Mouse (Mus musculus) forebrain, embryonic 10.5 days (tissue): ENCODE measurements at regions not wholly inside any gene's neighbourhood (a gene's known extent, or its start where the extent isn't known, plus 50 kb on each side); places are given as distances from the start of the nearest gene placed in this dataset.

Experiments
- DNase-seq: peaks from one replicate; pipeline ENCODE4 v3.0.0-alpha.2; 2017; ENCODE audit warnings: low spot score; ENCODE audit errors: extremely low spot score
- H3K27ac ChIP-seq: fragments of 300-500 bp; sonication (generic); 2 replicates; pipeline ENCODE4 v1.5.1; 2016; ENCODE audit warnings: mild to moderate bottlenecking
- H3K27me3 ChIP-seq: fragments of 300-500 bp; sonication (generic); 2 replicates; pipeline ENCODE4 v1.6.1; 2016; ENCODE audit warnings: mild to moderate bottlenecking; ENCODE audit not compliant: poor library complexity, severe bottlenecking
- H3K36me3 ChIP-seq: fragments of 300-500 bp; sonication (generic); replicated peaks from 2 replicates; pipeline ENCODE4 v1.6.1; 2016; ENCODE audit warnings: mild to moderate bottlenecking, moderate library complexity
- H3K4me1 ChIP-seq: fragments of 300-500 bp; sonication (generic); 2 replicates; pipeline ENCODE4 v1.6.1; 2016
- H3K4me3 ChIP-seq: fragments of 300-500 bp; sonication (generic); 2 replicates; pipeline ENCODE4 v1.5.1; 2016; ENCODE audit warnings: mild to moderate bottlenecking, moderate library complexity
- H3K9me3 ChIP-seq: fragments of 300-500 bp; sonication (generic); 2 replicates; pipeline ENCODE4 v1.6.1; 2016; ENCODE audit warnings: mild to moderate bottlenecking, moderate library complexity
- WGBS: fragments of 180-500 bp; shearing (Covaris S2); methylation state at CpG from one replicate; pipeline ENCODE4 v1.1.7; 2016; 5-methylcytosine and 5-hydroxymethylcytosine counted together

DNA sequence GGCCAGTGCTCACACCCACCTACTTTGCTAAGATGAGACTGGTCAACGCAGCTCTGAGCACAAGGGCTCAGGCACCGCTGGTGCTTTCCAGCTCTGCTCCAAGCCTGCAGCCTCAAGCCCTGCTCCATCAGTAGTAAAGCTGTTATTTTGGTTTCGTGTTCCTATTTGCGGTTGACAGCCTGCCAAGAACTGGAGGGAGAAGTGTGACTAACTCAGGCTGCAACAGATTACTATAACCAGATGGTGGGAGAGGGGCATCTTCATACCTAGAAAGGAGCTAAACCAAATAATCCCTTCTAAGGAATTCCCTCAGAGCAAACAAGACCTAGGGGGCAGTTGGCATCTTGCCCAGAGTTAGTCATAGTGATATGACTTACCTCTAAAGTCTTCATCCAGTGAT, 82.1 kb upstream of the Daam1 start:
- no peaks in the 10 kb centered on the region for H3K27me3 ChIP-seq
- H3K4me1 ChIP-seq: peaks cover 9% of the 10 kb centered on the region; the same call in 1 of the 2 replicates
- H3K36me3 ChIP-seq: no peaks in the 10 kb centered on the region
- no peaks in the 10 kb centered on the region for H3K9me3 ChIP-seq
- WGBS: 79% methylated on average over 4 of the region's 4 CpGs
- H3K27ac ChIP-seq: no peak overlapping the region
- DNase-seq: no peak
- H3K4me3 ChIP-seq: no peak overlapping the region

DNA sequence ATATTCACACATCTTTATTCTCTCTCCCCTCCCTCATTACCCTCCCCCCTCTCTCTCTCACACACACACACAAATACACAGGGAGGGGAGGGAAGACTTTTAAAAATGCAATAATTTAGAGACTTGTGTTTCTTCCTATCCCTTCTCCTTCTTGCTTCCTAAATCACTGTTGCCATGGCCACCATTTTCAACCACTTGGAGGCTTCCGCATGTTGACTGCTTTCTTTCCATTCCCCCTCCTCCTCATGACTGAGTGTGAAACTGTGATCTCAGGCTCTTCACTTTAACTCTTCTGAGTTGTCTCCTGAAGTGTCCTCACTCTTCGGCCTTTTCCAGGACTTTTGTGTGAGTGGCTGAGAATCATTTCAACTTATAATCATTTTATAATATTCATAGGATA, 81.2 kb upstream of the Daam1 start:
- no peak overlapping the region for H3K4me3 ChIP-seq
- H3K27ac ChIP-seq: no peak overlapping the region
- 85% methylated on average over 2 of the region's 2 CpGs for WGBS
- H3K27me3 ChIP-seq: no peaks in the 10 kb centered on the region
- no peak for DNase-seq
- H3K9me3 ChIP-seq: no peaks in the 10 kb centered on the region
- H3K36me3 ChIP-seq: no peaks in the 10 kb centered on the region
- H3K4me1 ChIP-seq: peaks cover 9% of the 10 kb centered on the region; the same call in 1 of the 2 replicates

GRCm38 (mm10) chr12:71752741-71753260, 78.1 kb upstream of the Daam1 start:
- no peak for DNase-seq
- Histone ChIP-seq H3K36me3 (no peaks in the 10 kb centered on the region), H3K27ac (no peak overlapping the region), H3K4me1 (0 out of 2 replicates have a peak, but pooled peaks cover 3% of the 10 kb centered on the region), H3K9me3 (no peaks in the 10 kb centered on the region), H3K27me3 (no peaks in the 10 kb centered on the region), H3K4me3 (no peak overlapping the region)
- WGBS: 80% methylated on average over 7 of the region's 7 CpGs

- WGBS: 88% methylated on average over 3 of the region's 3 CpGs
- no peaks in the 10 kb centered on the region for H3K36me3 ChIP-seq
- no peaks in the 10 kb centered on the region for H3K27me3 ChIP-seq
- DNase-seq: no peak
- no peaks in the 10 kb centered on the region for H3K9me3 ChIP-seq
- H3K4me3 ChIP-seq: no peak overlapping the region
- H3K27ac ChIP-seq: no peak overlapping the region
- 0 out of 2 replicates have a peak, but pooled peaks cover 3% of the 10 kb centered on the region for H3K4me1 ChIP-seq
Measured at GRCm38 (mm10) chr12:71753276-71753675, 77.6 kb upstream of the Daam1 start.

GRCm38 (mm10) chr12:71763194-71763593, 67.7 kb upstream of the Daam1 start:
- no peak overlapping the region for H3K27ac ChIP-seq
- 85% methylated on average over 4 of the region's 4 CpGs for WGBS
- H3K9me3 ChIP-seq: no peaks in the 10 kb centered on the region
- no peak for DNase-seq
- H3K27me3 ChIP-seq: no peaks in the 10 kb centered on the region
- H3K4me1 ChIP-seq: peaks cover 5% of the 10 kb centered on the region; the same call in 1 of the 2 replicates
- no peaks in the 10 kb centered on the region for H3K36me3 ChIP-seq
- no peak overlapping the region for H3K4me3 ChIP-seq

DNA sequence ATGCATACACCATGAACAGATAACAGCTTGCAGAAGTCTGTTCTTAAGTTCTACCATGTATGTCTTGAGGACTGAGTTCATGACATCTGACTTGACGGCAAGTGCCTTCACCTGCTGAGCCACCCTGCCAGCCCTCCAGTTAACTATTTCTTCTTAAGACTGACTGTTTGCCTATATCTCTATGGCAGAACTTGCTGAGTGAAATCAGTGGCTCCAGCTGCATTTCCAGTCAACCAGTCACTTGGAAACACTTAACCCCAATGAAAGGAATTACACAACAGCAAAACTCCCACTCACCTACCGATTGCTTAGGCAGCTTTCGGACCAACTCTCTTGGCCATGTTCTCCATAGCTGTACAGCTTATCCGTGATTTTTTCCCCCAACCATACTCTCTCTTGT, 64.8 kb upstream of the Daam1 start:
- Histone ChIP-seq H3K27me3 (no peaks in the 10 kb centered on the region), H3K9me3 (no peaks in the 10 kb centered on the region), H3K36me3 (no peaks in the 10 kb centered on the region), H3K4me1 (peaks cover 13% of the 10 kb centered on the region), H3K4me3 (no peak overlapping the region), H3K27ac (no peak overlapping the region)
- WGBS: 91% methylated on average over 4 of the region's 4 CpGs
- DNase-seq: no peak

DNA sequence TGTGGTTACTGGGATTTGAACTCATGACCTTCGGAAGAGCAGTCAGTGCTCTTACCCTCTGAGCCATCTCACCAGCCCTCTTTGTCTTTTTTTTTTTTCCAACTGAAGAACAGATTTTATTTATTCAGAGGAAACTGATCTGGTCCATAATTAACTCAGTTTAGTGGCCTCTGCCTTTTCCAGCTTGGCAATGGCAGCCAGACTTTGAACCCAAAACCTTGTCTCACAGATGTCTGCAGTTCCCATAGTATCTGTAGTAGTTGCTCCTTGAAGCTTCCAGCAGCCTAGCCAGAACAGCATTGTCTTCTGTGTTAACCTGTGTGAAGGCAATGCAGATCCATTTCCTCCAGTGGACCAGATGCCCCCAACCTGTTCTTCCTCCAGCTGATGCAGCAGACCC, 64.2 kb upstream of the Daam1 start:
- Histone ChIP-seq H3K4me3 (no peak overlapping the region), H3K36me3 (no peaks in the 10 kb centered on the region), H3K27me3 (no peaks in the 10 kb centered on the region), H3K9me3 (no peaks in the 10 kb centered on the region), H3K27ac (no peak overlapping the region), H3K4me1 (peaks cover 13% of the 10 kb centered on the region)
- DNase-seq: no peak
- WGBS: 88% methylated on average over 1 of the region's 1 CpGs

GRCm38 (mm10) chr12:71767896-71768295, 63.0 kb upstream of the Daam1 start:
- Histone ChIP-seq H3K9me3 (no peaks in the 10 kb centered on the region), H3K27ac (no peak overlapping the region), H3K4me1 (peaks cover 13% of the 10 kb centered on the region), H3K27me3 (no peaks in the 10 kb centered on the region), H3K36me3 (no peaks in the 10 kb centered on the region), H3K4me3 (no peak overlapping the region)
- WGBS: 52% methylated on average over 3 of the region's 3 CpGs
- DNase-seq: no peak

DNA sequence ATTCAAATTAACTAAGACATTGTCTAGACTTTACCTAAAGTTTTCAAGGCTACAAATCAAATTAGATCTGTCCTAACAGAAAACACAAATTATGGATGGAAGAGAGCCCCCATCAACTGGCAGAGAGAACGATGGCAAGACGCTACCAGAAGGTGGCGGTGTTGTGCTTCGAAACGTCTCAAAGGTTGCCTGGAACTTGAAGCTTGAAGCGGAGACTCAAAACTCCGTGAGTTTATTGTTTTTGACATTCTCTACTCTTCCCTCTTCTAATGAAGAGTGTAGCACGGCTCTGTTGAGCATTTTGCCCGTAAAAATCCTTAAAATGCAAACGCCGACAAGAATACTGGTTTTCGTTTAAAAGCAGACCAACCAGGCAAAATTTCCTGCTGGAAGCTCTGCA, 62.4 kb upstream of the Daam1 start:
- Histone ChIP-seq H3K4me3 (peak overlapping the region; percentile 40), H3K27ac (no peak overlapping the region), H3K9me3 (no peaks in the 10 kb centered on the region), H3K27me3 (no peaks in the 10 kb centered on the region), H3K36me3 (no peaks in the 10 kb centered on the region), H3K4me1 (peaks cover 13% of the 10 kb centered on the region)
- WGBS: 5% methylated on average over 12 of the region's 12 CpGs
- peak; percentile 71 for DNase-seq

GRCm38 (mm10) chr12:71768890-71769289, 62.0 kb upstream of the Daam1 start:
- no peaks in the 10 kb centered on the region for H3K36me3 ChIP-seq
- H3K9me3 ChIP-seq: no peaks in the 10 kb centered on the region
- no peak for DNase-seq
- peak overlapping the region; percentile 40 for H3K4me3 ChIP-seq
- WGBS: 46% methylated on average over 9 of the region's 9 CpGs
- H3K27me3 ChIP-seq: no peaks in the 10 kb centered on the region
- peaks cover 13% of the 10 kb centered on the region for H3K4me1 ChIP-seq
- H3K27ac ChIP-seq: no peak overlapping the region

- H3K4me3 ChIP-seq: no peak overlapping the region
- H3K27me3 ChIP-seq: no peaks in the 10 kb centered on the region
- H3K9me3 ChIP-seq: no peaks in the 10 kb centered on the region
- H3K4me1 ChIP-seq: peaks cover 13% of the 10 kb centered on the region
- no peak overlapping the region for H3K27ac ChIP-seq
- no peaks in the 10 kb centered on the region for H3K36me3 ChIP-seq
- WGBS: 80% methylated on average over 6 of the region's 6 CpGs
- DNase-seq: no peak
Measured at GRCm38 (mm10) chr12:71769302-71769701, 61.6 kb upstream of the Daam1 start.

DNA sequence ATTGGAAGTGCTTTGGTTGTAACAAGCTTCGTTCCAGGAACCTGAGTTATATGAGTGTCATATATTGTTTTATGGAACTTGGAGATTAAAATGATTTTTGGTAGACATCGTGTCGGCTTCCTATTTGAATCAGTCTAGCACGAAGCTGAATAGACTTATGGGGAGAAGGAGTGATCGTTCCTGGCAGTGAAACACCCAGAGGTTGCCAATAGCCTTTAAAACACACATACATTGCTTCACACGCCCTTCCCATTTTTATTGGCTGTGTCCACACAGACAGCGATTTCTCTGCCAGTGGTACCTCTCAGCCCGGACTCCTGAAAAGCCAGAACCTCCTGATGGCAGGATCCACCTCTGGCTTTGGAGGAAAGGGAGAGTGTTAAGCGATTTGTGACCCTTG, 57.0 kb upstream of the Daam1 start:
- 92% methylated on average over 9 of the region's 9 CpGs for WGBS
- no peak overlapping the region for H3K27ac ChIP-seq

GRCm38 (mm10) chr12:71775126-71775525, 55.8 kb upstream of the Daam1 start:
- Histone ChIP-seq H3K27ac (no peak overlapping the region), H3K4me3 (no peak overlapping the region), H3K9me3 (no peaks in the 10 kb centered on the region), H3K4me1 (peaks cover 11% of the 10 kb centered on the region), H3K27me3 (no peaks in the 10 kb centered on the region), H3K36me3 (no peaks in the 10 kb centered on the region)
- no peak for DNase-seq
- 87% methylated on average over 12 of the region's 12 CpGs for WGBS

More for the DNA sequence above, 57.0 kb upstream of the Daam1 start:
- Histone ChIP-seq H3K4me1 (peaks cover 15% of the 10 kb centered on the region), H3K4me3 (no peak overlapping the region), H3K36me3 (no peaks in the 10 kb centered on the region), H3K9me3 (no peaks in the 10 kb centered on the region), H3K27me3 (no peaks in the 10 kb centered on the region)
- DNase-seq: no peak

GRCm38 (mm10) chr12:71778137-71778536, 52.7 kb upstream of the Daam1 start:
- 37% methylated on average over 14 of the region's 14 CpGs for WGBS
- H3K4me1 ChIP-seq: peaks cover 11% of the 10 kb centered on the region
- H3K4me3 ChIP-seq: 0 out of 2 replicates have a peak overlapping the region, but pooled peaks have one; percentile 3
- H3K36me3 ChIP-seq: no peaks in the 10 kb centered on the region
- H3K9me3 ChIP-seq: no peaks in the 10 kb centered on the region
- H3K27me3 ChIP-seq: no peaks in the 10 kb centered on the region
- no peak overlapping the region for H3K27ac ChIP-seq
- peak; percentile 15 for DNase-seq
